Mouse (Mus musculus) olfactory bulb, adult 2 months (tissue): ENCODE results near the gene Anks3. TPM values are rescaled to one million over a fixed set of nuclear protein-coding genes. Genes with fewer than 3 reads are reported as not detected.

ENCODE experiments used
- H3K27ac ChIP-seq: fragments of 200-500 bp; 2 replicates; pipeline ENCODE4 v1.5.1; 2012; ENCODE audit warnings: low read depth, low read length; ENCODE audit not compliant: insufficient read depth
- H3K4me1 ChIP-seq: fragments of 200-500 bp; 2 replicates; pipeline ENCODE4 v1.6.1; 2012; ENCODE audit warnings: low read length; ENCODE audit not compliant: control insufficient read depth, insufficient read depth
- H3K4me3 ChIP-seq: fragments of 200-500 bp; 2 replicates; pipeline ENCODE4 v1.5.1; 2012; ENCODE audit warnings: mild to moderate bottlenecking, low read depth, low read length, moderate library complexity; ENCODE audit not compliant: insufficient read depth
- CTCF ChIP-seq: fragments of 200-500 bp; IDR thresholded peaks from 2 replicates; pipeline ENCODE4 v1.5.1; 2012; ENCODE audit warnings: low read depth, mild to moderate bottlenecking, low read length, moderate library complexity; ENCODE audit not compliant: insufficient read depth
- POLR2A ChIP-seq: fragments of 200-500 bp; IDR thresholded peaks from 2 replicates; pipeline ENCODE4 v1.6.1; 2012; ENCODE audit warnings: mild to moderate bottlenecking, low read depth, low read length, moderate library complexity; ENCODE audit not compliant: insufficient read depth
- WGBS: fragments of 180-500 bp; shearing (Covaris S2); methylation state at CpG from one replicate; pipeline ENCODE4 v1.1.7; 2018; 5-methylcytosine and 5-hydroxymethylcytosine counted together
- polyA plus RNA-seq: library from polyadenylated mRNA; stranded (reverse); fragments of >200 nt; gene quantifications from 2 replicates; pipeline ENCODE4 v1.2.4, GENCODE M21; 2012; ENCODE audit warnings: low replicate concordance; ENCODE audit not compliant: missing spikeins, insufficient read depth, insufficient read length

The Anks3 gene
- polyA plus RNA-seq, 1 experiment, result not detected

GRCm38 (mm10) chr16:4920556-4920955 is 43.4 kb downstream of the Anks3 start:
- WGBS, result 76% methylated on average over 4 of the region's 4 CpGs
- no peak overlapping the region for H3K27ac ChIP-seq
- no peaks in the 10 kb centered on the region for H3K4me1 ChIP-seq
- no peak overlapping the region for H3K4me3 ChIP-seq
- TF ChIP-seq POLR2A (no peak), CTCF (no peak)

GRCm38 (mm10) chr16:4916608-4917007 is 47.4 kb downstream of the Anks3 start:
- no peak overlapping the region for H3K27ac ChIP-seq
- no peak overlapping the region for H3K4me3 ChIP-seq
- no peak for TF ChIP-seq POLR2A
- TF ChIP-seq CTCF, result no peak
- peaks cover 17% of the 10 kb centered on the region for H3K4me1 ChIP-seq
- 85% methylated on average over 2 of the region's 2 CpGs for WGBS

- TF ChIP-seq POLR2A (no peak), CTCF (no peak)
- H3K4me3 ChIP-seq, result no peak overlapping the region
- H3K4me1 ChIP-seq, result peaks cover 17% of the 10 kb centered on the region
- no peak overlapping the region for H3K27ac ChIP-seq
- WGBS, result 60% methylated on average over 3 of the region's 3 CpGs
These were observed 48.1 kb downstream of the Anks3 start for GRCm38 (mm10) chr16:4915931-4916330.

- Histone ChIP-seq H3K4me1 (peaks cover 17% of the 10 kb centered on the region), H3K4me3 (no peak overlapping the region), H3K27ac (peak overlapping the region; percentile 62)
- WGBS, result 29% methylated on average over 12 of the region's 12 CpGs
- TF ChIP-seq POLR2A (no peak), CTCF (0 out of 2 replicates have a peak, but pooled peaks have one; percentile 53)
These were observed 49.9 kb downstream of the Anks3 start for GRCm38 (mm10) chr16:4913783-4914735.

GRCm38 (mm10) chr16:4912907-4913782 is 50.9 kb downstream of the Anks3 start:
- TF ChIP-seq CTCF (no peak), POLR2A (no peak)
- peak overlapping the region; percentile 62 for H3K27ac ChIP-seq
- 46% methylated on average over 11 of the region's 11 CpGs for WGBS
- no peak overlapping the region for H3K4me3 ChIP-seq
- peaks cover 17% of the 10 kb centered on the region for H3K4me1 ChIP-seq

GRCm38 (mm10) chr16:4912074-4912648 is 51.8 kb downstream of the Anks3 start:
- H3K27ac ChIP-seq, result peak overlapping the region; percentile 23; the same call in 1 of the 2 replicates
- TF ChIP-seq POLR2A, result no peak
- no peak for TF ChIP-seq CTCF
- 78% methylated on average over 10 of the region's 10 CpGs for WGBS
- peaks cover 24% of the 10 kb centered on the region for H3K4me1 ChIP-seq
- no peak overlapping the region for H3K4me3 ChIP-seq

- TF ChIP-seq CTCF, result no peak
- peaks cover 24% of the 10 kb centered on the region for H3K4me1 ChIP-seq
- 95% methylated on average over 8 of the region's 8 CpGs for WGBS
These were observed 53.2 kb downstream of the Anks3 start for GRCm38 (mm10) chr16:4910758-4911157.

GRCm38 (mm10) chr16:4909745-4910144 is 54.3 kb downstream of the Anks3 start:
- WGBS, result 100% methylated on average over 2 of the region's 2 CpGs
- Histone ChIP-seq H3K4me3 (no peak overlapping the region), H3K27ac (no peak overlapping the region), H3K4me1 (peaks cover 26% of the 10 kb centered on the region)
- TF ChIP-seq CTCF (no peak), POLR2A (no peak)

More at GRCm38 (mm10) chr16:4910758-4911157, 53.2 kb downstream of the Anks3 start:
- H3K4me3 ChIP-seq, result no peak overlapping the region
- H3K27ac ChIP-seq, result no peak overlapping the region

- 42% methylated on average over 5 of the region's 5 CpGs for WGBS
- H3K27ac ChIP-seq, result 0 out of 2 replicates have a peak overlapping the region, but pooled peaks have one; percentile 33
- TF ChIP-seq POLR2A, result no peak
- no peak for TF ChIP-seq CTCF
These were observed 56.0 kb downstream of the Anks3 start for GRCm38 (mm10) chr16:4907972-4908371.

More at GRCm38 (mm10) chr16:4907972-4908371, 56.0 kb downstream of the Anks3 start:
- Histone ChIP-seq H3K4me1 (peaks cover 19% of the 10 kb centered on the region), H3K4me3 (no peak overlapping the region)
